Mouse (Mus musculus) urinary bladder, postnatal 25 days (tissue): ENCODE measurements around the gene Kcnj11.

Experiments used
- DNase-seq: peaks from one replicate; pipeline ENCODE4 v3.0.0; 2022; ENCODE audit warnings: low spot score

Kcnj11 gene

GRCm38 (mm10) chr7:46049981-46050380, 50.6 kb downstream of the Kcnj11 start:
- no peak for DNase-seq

GRCm38 (mm10) chr7:46047873-46048562, 52.5 kb downstream of the Kcnj11 start:
- DNase-seq: no peak

- DNase-seq: no peak
These were observed 54.7 kb downstream of the Kcnj11 start for GRCm38 (mm10) chr7:46045882-46046281.

- no peak for DNase-seq
These were observed 56.5 kb downstream of the Kcnj11 start for GRCm38 (mm10) chr7:46044106-46044505.
